Mouse (Mus musculus) fibroblast of lung, adult 2 months (primary cell): Measurements from ENCODE around the gene Rnf214.
"Not testable (repeated sequence)": the region's sequence is repeated elsewhere in the genome, so short reads cannot be mapped to it uniquely, and the experiment has no call there.

Source experiments
- DNase-seq: peaks from one replicate; pipeline ENCODE4 v3.0.0-alpha.2; 2011; ENCODE audit warnings: low read depth

Gene Rnf214

DNA sequence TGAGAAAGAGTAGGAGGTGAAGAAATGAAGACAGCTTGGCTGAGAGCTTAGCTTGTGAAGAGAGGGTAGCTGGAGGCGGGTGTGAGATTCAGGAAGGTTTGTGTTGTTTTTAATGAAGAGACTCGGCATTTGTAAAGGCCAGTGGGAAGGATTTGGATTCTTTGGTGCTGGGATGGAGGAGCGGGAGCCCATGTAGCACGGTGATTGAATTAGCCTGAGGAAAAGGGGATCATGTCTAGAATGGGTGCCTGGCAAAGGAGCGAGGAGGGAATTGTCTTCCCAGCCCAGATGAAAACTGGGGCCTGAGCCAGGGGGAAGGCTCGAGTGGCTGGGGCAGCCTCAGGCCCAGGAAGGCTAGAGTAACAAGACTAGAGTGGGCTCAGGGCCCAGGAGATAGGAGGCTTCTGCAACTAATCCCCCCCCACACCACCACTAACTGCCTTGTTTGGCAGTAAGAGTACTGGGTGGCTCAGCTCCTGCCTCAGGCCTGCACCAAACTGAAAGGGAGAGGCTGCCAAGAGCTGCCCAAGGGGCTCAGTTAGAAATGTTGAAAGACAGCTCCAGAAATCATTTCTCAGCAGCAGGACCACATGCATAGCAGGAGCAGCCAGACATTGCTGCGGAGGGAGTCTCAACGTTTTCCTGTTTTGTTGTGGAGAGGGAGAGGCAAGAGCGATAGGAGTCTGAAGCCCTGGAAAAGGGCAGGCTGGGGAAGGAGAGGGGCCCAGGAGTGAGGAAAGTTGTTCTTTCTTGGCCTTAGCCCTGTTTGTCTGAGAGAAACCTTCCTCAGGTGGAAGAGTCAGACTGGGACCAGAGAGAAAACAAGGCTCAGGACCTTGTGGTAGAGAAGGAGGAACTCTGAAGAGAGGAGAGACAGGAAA, 56.9 kb downstream of the Rnf214 start:
- peak; percentile 78 for DNase-seq

GRCm38 (mm10) chr9:45846891-45847460, 59.7 kb downstream of the Rnf214 start:
- DNase-seq = peak; percentile 71

- not testable (repeated sequence) for DNase-seq
Measured at GRCm38 (mm10) chr9:45846176-45846575, 60.5 kb downstream of the Rnf214 start.

DNA sequence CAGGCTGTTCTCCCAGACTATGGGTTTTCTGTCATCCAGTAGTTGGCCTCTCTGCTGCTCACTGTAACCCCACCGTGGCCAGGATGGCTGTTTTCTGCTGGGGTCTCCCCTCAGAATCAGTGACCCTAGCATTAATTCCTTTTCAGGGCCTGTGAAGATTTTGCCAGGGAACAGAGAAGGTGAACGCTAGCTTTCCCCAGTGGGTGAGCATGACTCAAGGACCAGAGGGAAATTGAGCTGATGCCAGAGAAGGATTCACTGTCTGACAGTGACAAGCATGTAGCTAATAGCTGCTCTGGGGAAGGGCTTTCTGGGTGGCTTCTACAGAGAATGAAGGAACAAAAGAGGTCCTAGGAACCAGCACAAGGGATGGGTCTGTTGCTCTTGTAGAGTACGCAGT, 61.2 kb downstream of the Rnf214 start:
- no peak for DNase-seq

DNA sequence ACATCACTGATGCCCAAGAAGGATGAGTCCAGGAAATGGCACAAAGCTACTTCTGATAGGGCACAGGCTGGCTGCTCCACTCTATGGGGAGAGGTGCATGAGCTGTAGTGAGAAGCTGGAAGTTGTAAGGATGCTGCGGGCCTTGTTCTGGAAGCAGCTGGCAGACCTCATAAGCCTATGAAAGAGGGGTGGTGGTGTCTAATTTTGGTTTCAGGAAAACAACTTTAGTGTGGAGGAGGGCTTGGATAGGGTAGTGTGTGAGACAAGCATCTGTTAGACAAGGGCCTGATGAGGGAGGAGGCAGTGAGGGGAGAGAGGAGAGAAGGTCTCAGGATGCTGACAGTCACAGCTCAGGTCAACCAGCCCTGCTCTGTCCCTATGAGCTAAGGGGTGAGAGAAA, 62.9 kb downstream of the Rnf214 start:
- no peak for DNase-seq

GRCm38 (mm10) chr9:45843007-45843406, 63.7 kb downstream of the Rnf214 start:
- no peak for DNase-seq

- DNase-seq = no peak
Measured at GRCm38 (mm10) chr9:45841458-45841857, 65.3 kb downstream of the Rnf214 start.

DNA sequence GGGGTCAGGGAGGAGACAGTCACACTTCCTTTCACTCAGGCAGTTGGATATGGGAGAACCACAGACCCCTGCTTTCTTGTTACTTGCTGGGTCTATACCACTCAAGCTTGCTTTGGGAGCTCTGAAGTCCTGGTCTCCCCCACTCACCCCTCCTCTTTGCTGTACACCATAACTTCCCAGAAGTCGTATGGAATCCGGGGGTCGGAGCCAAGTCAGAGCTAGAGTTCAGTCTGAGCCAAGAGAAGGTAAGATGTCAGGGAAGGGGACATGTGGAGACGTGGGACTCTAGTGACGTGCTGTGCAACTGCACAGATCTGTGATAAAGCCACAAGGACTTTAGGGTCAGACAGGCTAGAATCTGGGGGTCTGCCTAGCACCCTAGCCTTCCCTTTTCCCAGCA, 66.4 kb downstream of the Rnf214 start:
- no peak for DNase-seq

DNA sequence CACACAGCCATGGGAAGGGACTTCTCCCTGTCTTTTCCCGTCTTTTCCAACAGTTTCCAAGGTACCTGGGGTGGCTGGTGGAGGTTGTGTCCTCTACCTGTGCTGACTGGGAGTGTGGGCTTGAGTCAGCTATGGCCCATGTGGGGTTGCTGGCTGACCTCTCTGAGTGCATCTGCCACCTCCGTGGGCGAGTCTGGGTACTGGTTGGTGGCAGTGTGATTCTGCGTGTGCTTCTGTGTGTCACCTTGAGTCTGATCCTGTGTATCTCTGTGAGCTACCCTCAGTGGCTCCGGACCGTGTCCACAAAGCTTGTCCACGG, 66.8 kb downstream of the Rnf214 start:
- no peak for DNase-seq

GRCm38 (mm10) chr9:45839139-45839981, 67.4 kb downstream of the Rnf214 start:
- no peak for DNase-seq

- DNase-seq = peak; percentile 46
Measured at GRCm38 (mm10) chr9:45838434-45839138, 68.1 kb downstream of the Rnf214 start, which contains the start of gene Bace1. Gene Bace1, plus strand, starts transcription at chr9:45838580.

DNA sequence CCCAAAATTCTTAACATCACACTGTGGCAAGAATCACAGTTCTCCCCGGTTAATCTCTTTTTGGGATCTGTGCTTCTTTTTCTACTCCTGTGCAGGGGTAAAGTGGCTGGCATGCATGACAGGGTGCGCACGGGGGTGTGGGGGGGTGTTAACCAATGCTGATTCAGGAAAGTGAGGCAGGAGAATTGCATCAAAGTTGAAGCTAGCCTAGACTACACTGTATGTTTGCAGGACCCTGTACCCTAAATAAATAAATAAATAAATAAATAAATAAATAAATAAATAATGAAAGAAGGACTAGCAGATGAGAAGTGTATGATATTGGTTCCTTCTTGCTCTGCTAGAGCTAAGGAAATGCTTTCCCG, 68.7 kb downstream of the Rnf214 start:
- no peak for DNase-seq

DNA sequence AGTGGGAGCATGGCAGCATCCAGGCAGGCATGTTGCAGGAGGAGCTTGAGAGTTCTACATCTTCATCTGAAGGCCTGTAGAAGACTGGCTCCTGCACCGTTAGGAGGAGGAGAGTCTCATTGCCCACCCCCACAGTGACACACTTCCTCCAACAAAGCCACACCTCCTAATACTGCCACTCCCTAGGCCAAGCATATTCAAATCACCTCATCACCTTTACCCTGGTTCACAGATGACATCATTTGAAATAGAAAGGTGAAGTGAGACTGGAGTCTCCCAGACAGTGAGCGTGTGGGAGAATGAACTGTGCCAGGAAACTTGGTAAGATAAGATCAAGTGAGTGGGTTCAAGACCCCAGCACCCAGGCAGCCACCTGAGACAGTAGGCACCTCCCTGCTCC, 73.2 kb downstream of the Rnf214 start:
- DNase-seq = no peak

DNA sequence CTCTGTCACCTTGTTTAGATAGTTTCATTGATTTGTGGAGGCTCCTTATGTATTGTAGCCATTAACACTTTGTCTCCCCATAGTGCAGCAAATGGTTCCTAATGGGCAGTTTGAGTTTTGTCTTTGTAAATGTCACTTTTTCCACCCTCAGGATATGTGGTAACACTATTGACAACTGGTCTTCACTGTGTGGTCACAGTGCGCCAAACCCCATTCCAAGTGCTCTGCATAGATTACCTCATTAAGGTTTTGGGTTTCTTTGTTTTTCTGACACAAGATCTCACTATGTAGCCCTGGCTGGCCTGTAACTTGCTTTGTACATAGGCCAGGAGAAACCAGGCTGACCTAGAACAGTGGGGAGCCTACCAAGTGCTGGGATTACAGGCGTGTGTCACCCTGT, 73.8 kb downstream of the Rnf214 start:
- DNase-seq = no peak

- peak; percentile 61 for DNase-seq
Measured at GRCm38 (mm10) chr9:45829107-45829506, 77.6 kb downstream of the Rnf214 start.

- DNase-seq = peak; percentile 85
Measured at GRCm38 (mm10) chr9:45828291-45828963, 78.3 kb downstream of the Rnf214 start, which contains the start of gene Cep164. Gene Cep164, minus strand, starts transcription at chr9:45828691.

- DNase-seq = no peak
Measured at GRCm38 (mm10) chr9:45827663-45828290, 78.9 kb downstream of the Rnf214 start.

DNA sequence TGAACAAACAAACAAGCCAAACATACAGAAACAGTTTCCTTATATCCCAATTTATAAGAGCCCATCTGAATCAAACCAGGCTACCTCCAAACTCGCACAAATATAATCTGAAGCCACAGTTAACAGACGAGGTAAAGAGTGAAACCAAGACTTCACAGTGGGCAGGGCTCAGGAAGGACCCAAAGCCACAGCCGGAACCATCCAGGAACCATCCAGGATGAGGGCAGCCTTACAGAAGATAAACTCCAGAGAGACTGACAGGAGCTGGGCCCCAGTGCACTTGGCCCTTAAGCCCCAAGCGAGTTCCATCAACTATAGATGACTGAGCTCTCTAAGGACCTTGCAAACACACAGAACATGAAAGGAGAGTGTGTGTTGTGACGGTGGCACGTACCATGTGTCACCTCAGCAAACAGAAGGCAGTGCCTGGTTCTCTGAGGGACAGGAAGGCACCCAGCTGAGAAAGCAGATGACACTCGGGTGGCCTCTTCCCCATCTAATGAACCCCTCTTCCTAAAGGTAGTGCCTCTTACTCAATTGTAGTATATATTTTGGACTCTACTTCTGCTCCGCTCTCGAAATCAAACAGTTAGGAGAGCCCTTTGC, 88.2 kb downstream of the Rnf214 start:
- no peak for DNase-seq

DNA sequence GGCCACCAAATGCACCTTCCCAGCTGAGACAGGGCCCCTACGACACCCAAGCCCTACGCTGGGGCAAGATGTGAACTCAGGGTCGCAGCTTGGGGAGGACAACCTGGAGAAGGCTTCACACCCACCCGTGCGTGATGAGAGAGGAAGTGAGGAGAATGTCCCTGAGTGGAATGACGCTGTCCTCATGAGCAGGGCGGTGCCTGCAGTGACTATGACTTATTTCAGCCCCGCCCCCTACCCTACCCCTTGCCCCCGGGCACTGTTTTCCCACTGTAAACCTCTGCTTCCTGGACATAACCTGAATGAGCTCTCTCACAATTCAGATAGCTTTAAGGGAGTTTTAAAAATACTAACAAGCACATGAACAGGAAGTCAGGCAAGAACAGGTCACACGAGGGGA, 91.2 kb downstream of the Rnf214 start:
- no peak for DNase-seq

DNA sequence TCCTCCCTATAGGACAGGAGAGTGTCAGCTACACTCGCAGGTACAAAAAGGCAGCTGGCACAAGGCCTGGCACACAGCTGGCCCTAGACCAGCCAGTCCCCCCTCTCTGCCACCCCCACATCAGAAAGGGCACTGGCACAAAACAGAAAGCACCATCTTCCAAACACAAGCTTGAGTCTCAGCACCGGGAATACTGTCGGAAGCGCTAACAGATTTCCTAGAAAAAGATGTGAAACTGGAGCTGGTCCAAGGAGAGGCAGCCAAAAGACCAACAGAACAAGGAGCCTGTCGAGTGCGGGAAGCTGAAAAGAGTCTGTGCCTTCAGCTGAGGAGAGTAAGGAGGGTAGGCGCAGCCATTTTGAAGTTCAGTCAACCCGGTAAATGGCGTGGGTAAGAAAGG, 91.6 kb downstream of the Rnf214 start:
- DNase-seq = no peak
